Mouse (Mus musculus) gastrocnemius, postnatal 25 days (tissue): Measurements from ENCODE around the gene Rhox3a. TPM values are rescaled to one million over a fixed set of nuclear protein-coding genes. Genes with fewer than 3 reads are reported as not detected.
"Not testable (repeated sequence)": the region's sequence is repeated elsewhere in the genome, so short reads cannot be mapped to it uniquely, and the experiment has no call there.

Experiments
- DNase-seq: peaks from one replicate; pipeline ENCODE4 v3.0.0; 2022
- long read RNA-seq, 2 experiments: library from polyadenylated mRNA; stranded (forward); transcript quantifications; one replicate each; pipeline ENCODE4 v2.0.0; 2021
- total RNA-seq, 2 experiments: library from RNA; stranded (reverse); gene quantifications; 1 replicate in 1 of 2; 2 replicates in 1 of 2; pipeline ENCODE4 v1.2.3; 2021

The Rhox3a gene
- not detected for total RNA-seq
- long read RNA-seq, experiment 1 = 0 reads
- long read RNA-seq, experiment 2 = 0 reads

DNA sequence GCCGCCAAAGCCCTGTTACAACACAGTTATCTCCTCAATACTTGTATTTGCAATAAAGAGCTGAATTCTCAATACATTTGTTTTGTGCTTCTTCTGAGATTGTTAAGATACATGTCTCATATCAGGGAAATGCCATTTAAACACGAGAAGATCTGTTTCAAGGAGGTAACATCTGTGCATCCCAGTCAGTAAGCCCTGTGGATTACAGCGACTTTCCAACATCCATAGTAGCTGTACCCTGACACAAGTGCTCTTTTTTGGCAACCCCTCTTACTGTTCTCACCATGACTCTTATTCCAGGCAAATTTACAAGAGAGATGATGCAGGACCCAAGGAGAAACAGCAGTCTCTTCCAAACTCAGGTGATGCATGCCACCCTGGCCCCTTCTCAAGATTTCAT lies at the start of gene Rhox3a:
TSS of gene Rhox3a (plus strand) at position 301 of the 400 bp plus-strand sequence.
- DNase-seq = not testable (repeated sequence)

DNA sequence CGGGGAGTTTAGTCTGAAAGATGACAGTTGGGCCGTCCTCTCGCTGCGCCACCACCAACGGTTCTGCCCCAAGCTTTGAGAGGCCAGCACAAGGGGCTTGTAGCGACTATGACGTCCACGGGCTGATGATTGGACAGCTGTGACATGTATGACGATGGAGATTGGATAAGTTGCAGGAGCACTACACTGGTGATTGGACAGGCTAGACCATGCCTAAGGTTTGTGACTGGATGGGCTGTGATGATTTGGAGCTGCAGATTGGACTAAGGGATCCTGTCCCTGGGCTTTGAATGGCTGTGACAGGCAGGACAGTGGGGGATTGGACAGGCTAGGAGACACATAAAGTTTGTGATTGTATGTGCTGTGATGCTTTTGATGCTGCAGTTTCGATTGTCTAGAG lies 38.8 kb upstream of the Rhox3a start, which contains the start of gene Gm9:
TSS of gene Gm9 (minus strand) at position 101 of the 400 bp plus-strand sequence.
- no peak for DNase-seq

DNA sequence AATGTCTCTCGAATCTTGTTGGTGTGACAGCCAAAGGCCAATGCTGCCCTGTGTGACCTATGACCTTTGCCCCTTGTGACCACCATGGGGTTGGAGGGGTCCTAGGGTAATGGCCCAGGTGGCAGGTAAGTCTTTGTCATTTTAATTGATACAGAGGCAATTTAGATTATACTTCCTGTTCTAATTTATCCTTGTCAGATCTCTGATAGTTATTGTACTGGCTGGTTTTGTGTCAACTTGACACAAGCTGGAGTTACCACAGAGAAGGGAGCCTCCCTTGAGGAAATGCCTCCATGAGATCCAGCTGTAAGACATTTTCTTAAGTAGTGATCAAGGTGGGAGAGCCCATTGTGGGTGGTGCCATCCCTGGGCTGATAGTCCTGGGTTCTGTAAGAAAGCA lies 27.6 kb upstream of the Rhox3a start, which contains the start of gene Rhox1:
TSS of gene Rhox1 (minus strand) at position 101 of the 400 bp plus-strand sequence.
- not testable (repeated sequence) for DNase-seq

DNA sequence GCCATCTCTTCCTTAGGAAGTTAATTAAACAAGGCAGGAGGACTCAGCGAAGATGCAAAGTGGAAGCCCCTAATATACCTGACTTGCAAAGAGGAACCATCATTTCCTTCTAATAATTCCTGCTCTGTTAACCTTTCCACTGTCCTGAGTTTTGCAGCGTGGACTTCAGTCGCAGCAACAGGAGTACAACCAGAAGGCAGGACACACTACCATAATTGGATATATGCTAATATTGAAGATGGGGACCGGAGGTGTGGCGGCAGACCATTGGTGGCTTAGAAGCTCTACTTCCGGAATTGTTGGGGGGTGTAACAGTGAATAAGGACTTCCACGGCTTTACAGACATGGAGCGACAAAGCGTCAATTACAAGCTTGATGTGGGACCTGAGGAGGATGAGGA lies 5.0 kb upstream of the Rhox3a start, which contains the start of gene Rhox2a:
TSS of gene Rhox2a (plus strand) at position 301 of the 400 bp plus-strand sequence.
- DNase-seq = not testable (repeated sequence)

DNA sequence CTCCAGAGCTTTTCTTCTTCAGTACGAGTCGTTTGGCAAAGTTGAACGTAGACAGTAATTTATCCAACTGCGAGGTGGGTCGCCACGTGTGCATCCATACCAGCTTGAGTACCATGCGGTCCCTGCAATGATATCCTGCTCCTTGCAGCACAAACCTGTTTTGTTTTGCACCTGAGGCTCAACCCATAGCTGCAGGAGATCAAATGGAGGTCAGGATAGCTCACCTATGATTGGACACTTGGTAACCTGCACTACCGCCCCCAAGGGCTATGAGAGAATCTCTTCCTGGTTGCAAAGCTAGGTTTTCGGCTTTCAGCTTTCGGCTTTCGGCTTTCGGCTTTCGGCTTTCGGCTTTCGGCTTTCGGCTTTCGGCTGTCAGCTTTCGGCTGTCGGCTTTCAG lies 15.3 kb downstream of the Rhox3a start, which contains the start of gene Rhox4a:
TSS of gene Rhox4a (plus strand) at position 301 of the 400 bp plus-strand sequence.
- DNase-seq = not testable (repeated sequence)

Other genes starting within 250 kb of the Rhox3a start
- gene Sowahd, start 201.1 kb upstream of the Rhox3a start, total RNA-seq = not detected
- gene Rpl39, start 164.5 kb upstream of the Rhox3a start, total RNA-seq = 100 to 1,000 TPM; 239 to 266 TPM
- gene Upf3b, start 139.6 kb upstream of the Rhox3a start, total RNA-seq = 1 to 10 TPM; 8.5 to 8.7 TPM
- gene Nkap, start 123.1 kb upstream of the Rhox3a start, total RNA-seq = 1 to 10 TPM; 6.4 to 8.3 TPM
- not detected for gene Akap14, start 81.1 kb upstream of the Rhox3a start, total RNA-seq
- 100 to 1,000 TPM; 430 to 453 TPM for gene Ndufa1, start 58.8 kb upstream of the Rhox3a start, total RNA-seq
- 1 to 10 TPM; 1.8 to 2.8 TPM for gene Rnf113a1, start 58.7 kb upstream of the Rhox3a start, total RNA-seq
- gene Gm9, start 38.9 kb upstream of the Rhox3a start, total RNA-seq = not detected
- not detected for gene Rhox1, start 27.7 kb upstream of the Rhox3a start, total RNA-seq
- gene Rhox2a, start 4.9 kb upstream of the Rhox3a start, total RNA-seq = not detected
- gene Rhox4a, start 15.4 kb downstream of the Rhox3a start, total RNA-seq = not detected
- not detected for gene Rhox3a2, start 130.1 kb downstream of the Rhox3a start, total RNA-seq
- not detected for gene Rhox4a2, start 140.9 kb downstream of the Rhox3a start, total RNA-seq
- not detected for gene Rhox2b, start 162.1 kb downstream of the Rhox3a start, total RNA-seq
- gene Rhox4b, start 182.6 kb downstream of the Rhox3a start, total RNA-seq = not detected
- not detected for gene Rhox2c, start 203.8 kb downstream of the Rhox3a start, total RNA-seq
- gene Rhox3c, start 208.7 kb downstream of the Rhox3a start, total RNA-seq = not detected
- gene Rhox4c, start 230.4 kb downstream of the Rhox3a start, total RNA-seq = not detected
- not detected for gene Rhox2d, start 243.5 kb downstream of the Rhox3a start, total RNA-seq